Mouse (Mus musculus) kidney, embryonic 15.5 days (tissue): ENCODE results near the gene Taf13. TPM values are rescaled to one million over a fixed set of nuclear protein-coding genes. Genes with fewer than 3 reads are reported as not detected.

Source experiments
- ATAC-seq: fragments of 200-750 bp; cut with Nextera tagmentation; replicated peaks from 2 replicates; pipeline ENCODE4 v1.8.0; 2017; ENCODE audit warnings: moderate TSS enrichment; ENCODE audit not compliant: low FRiP score
- H3K27ac ChIP-seq: fragments of 300-500 bp; sonication (generic); 2 replicates; pipeline ENCODE4 v1.5.1; 2015; ENCODE audit warnings: mild to moderate bottlenecking, inconsistent platforms
- H3K27me3 ChIP-seq: fragments of 300-500 bp; sonication (generic); 2 replicates; pipeline ENCODE4 v1.6.1; 2015; ENCODE audit warnings: inconsistent platforms
- H3K36me3 ChIP-seq: fragments of 300-500 bp; sonication (generic); 2 replicates; pipeline ENCODE4 v1.6.1; 2015; ENCODE audit warnings: inconsistent platforms
- H3K4me1 ChIP-seq: fragments of 300-500 bp; sonication (generic); 2 replicates; pipeline ENCODE4 v1.6.1; 2015; ENCODE audit warnings: inconsistent platforms
- H3K4me2 ChIP-seq: fragments of 300-500 bp; sonication (generic); 2 replicates; pipeline ENCODE4 v1.6.1; 2015; ENCODE audit warnings: moderate library complexity, mild to moderate bottlenecking, inconsistent platforms
- H3K4me3 ChIP-seq: fragments of 300-500 bp; sonication (generic); replicated peaks from 2 replicates; pipeline ENCODE4 v1.5.1; 2015; ENCODE audit warnings: mild to moderate bottlenecking, inconsistent platforms
- H3K9ac ChIP-seq: fragments of 300-500 bp; sonication (generic); 2 replicates; pipeline ENCODE4 v1.6.1; 2015; ENCODE audit warnings: mild to moderate bottlenecking, inconsistent platforms
- H3K9me3 ChIP-seq: fragments of 300-500 bp; sonication (generic); replicated peaks from 2 replicates; pipeline ENCODE4 v1.6.1; 2016; ENCODE audit warnings: inconsistent platforms
- WGBS: fragments of 180-500 bp; shearing (Covaris S2); methylation state at CpG from one replicate; pipeline ENCODE4 v1.1.7; 2015; ENCODE audit warnings: mixed read lengths; 5-methylcytosine and 5-hydroxymethylcytosine counted together
- polyA plus RNA-seq: library from polyadenylated mRNA; unstranded; fragments of >200 nt; fragmentation: Nextera tagmentation; extraction: Ambion mirVana; gene quantifications from 2 replicates; pipeline ENCODE4 v1.2.1, GENCODE M21; 2015

Taf13 gene
- 34.2 and 42.9 TPM in 2 replicates for polyA plus RNA-seq

DNA sequence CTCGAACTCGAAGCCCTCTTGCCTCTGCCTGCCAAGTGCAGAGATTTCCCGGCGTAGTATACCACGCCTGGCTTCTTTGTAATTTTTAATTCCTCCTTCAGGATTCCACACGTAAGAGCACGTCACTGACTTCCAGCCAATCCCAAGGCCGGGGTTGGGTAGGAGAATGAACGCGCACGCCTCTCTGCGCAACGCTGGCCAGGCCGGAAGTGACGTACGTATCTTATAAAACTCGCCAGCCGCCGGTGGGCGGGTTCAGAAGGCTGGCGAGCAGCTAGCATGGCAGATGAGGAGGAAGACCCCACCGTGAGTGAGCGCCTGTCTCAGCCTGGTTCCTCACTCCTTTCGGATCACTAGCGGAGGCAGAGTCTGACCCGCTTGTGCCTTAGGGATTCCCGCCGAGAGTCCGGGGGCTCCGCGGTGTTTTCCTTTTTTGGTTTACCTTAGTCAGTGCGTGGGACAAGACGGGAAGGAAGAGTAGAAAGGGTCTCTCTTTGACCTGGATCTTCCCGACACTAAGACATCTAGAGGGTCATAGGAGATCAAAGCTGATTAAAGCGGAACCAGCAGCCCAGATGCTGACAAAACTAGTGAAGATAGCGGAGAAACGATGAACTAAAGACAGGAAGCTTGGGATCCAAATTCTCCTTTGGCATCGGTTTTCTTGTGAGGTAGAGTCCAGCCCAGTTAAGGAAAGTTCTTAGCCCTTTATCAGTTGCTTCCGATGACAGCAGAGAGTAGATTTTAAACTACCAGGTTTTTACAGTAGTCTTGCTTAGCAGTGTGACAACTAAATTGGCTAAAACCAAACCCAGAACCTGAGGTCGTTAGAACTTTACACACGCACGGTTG lies at the start of gene Taf13:
Gene Taf13, plus strand, starts transcription at position 256 of the 852 bp plus-strand sequence.
- H3K27ac ChIP-seq: peak within 1 kb of the TSS; percentile 71
- under 1% methylated on average over 42 of the region's 42 CpGs for WGBS

DNA sequence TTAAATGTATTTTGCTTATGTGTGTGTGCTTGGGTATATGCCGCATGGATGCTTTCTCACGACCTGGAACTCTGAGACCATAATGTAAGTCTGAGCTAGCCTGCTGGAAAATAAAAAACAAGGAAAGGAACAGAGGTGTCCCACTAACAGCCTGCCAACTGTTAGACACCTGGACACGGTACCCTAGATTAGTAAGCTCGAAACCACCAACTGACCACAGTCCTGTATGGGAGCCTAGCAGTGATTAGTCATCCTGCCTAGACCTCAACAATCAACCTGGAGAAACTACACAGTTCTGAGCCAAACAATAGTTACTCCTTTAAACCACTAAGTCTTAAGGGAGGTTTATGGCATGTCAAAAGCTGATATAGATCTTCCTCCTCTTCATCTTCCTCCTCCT lies 48.1 kb upstream of the Taf13 start:
- Histone ChIP-seq H3K9me3 (no peaks in the 10 kb centered on the region), H3K27me3 (0 out of 2 replicates have a peak, but pooled peaks cover 5% of the 10 kb centered on the region), H3K4me1 (no peaks in the 10 kb centered on the region), H3K4me2 (no peak overlapping the region), H3K4me3 (no peak overlapping the region), H3K9ac (no peak overlapping the region), H3K27ac (no peak overlapping the region), H3K36me3 (no peaks in the 10 kb centered on the region)
- WGBS: 88% methylated on average over 4 of the region's 4 CpGs
- ATAC-seq: no peak

More for the DNA sequence above, at the start of gene Taf13:
- Histone ChIP-seq H3K36me3 (0 out of 2 replicates have a peak, but pooled peaks cover 3% of the 10 kb centered on the region), H3K9me3 (no peaks in the 10 kb centered on the region), H3K9ac (peak within 1 kb of the TSS; percentile 75), H3K4me2 (peak within 1 kb of the TSS; percentile 72), H3K27me3 (no peaks in the 10 kb centered on the region), H3K4me1 (peaks cover 14% of the 10 kb centered on the region), H3K4me3 (peak within 1 kb of the TSS; percentile 71)
- peak; percentile 99 for ATAC-seq

DNA sequence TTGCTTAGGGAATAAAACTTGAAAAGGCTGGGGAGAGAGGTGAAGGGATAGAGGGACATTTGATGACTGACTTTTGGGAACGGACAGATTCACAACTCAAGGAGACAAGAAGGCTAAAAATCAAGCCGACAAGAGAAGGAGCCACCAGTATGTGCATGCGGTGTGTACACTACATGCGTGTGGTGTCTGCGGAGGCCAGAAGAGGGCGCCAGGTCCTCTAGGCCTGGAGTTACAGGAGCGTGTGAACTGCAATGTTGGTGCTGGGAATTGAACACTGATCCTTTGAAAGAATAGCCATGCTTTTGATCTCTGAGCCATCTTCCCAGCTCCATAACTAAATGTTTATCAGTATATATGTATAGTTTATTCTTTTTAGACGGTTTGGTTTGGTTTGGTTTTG lies 43.0 kb upstream of the Taf13 start:
- 93% methylated on average over 8 of the region's 8 CpGs for WGBS
- H3K27ac ChIP-seq: no peak overlapping the region
- no peak overlapping the region for H3K9ac ChIP-seq

DNA sequence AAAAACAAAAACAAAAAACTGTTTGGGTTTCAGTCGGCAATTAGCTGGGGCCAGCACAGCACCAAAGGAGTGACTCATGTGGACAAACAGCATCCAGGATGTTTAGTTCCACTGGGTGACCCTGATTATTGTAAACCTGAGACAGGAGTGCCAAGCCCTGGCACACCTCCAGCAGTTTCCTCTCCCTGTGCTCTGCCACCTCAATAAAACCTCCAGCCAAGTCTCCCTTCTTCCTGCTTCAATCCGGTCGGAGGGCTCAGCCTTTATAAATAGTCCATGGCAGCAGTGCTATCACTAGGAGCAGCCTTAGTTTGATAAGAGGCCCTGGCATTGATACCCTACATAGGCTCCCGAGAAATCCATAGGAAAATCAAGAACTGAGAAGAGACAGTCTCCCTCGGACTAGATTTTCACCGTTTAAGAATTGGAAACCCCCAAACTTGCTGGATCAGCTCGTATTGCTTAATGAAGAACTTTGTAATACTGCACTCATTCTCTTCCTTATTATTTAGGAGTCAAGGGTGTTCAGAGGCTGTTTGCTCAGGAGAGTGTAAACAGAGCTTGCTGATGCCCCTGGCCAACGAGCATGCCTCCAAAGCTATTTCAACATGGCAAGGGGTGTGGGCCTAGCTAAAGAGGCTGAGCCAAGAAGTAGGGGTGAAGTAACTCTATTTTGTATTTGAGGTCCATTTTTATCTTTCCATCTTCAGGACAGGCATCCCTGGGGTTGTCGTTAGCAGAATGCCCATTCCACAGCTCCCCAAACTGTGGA lies 38.2 kb upstream of the Taf13 start:
- ATAC-seq: no peak
- Histone ChIP-seq H3K9ac (no peak overlapping the region), H3K9me3 (no peaks in the 10 kb centered on the region), H3K36me3 (no peaks in the 10 kb centered on the region), H3K27me3 (peaks cover 36% of the 10 kb centered on the region), H3K4me1 (peaks cover 15% of the 10 kb centered on the region), H3K4me2 (no peak overlapping the region), H3K27ac (no peak overlapping the region), H3K4me3 (no peak overlapping the region)
- WGBS: 68% methylated on average over 9 of the region's 9 CpGs

More for the DNA sequence above, 43.0 kb upstream of the Taf13 start:
- H3K4me2 ChIP-seq: no peak overlapping the region
- 0 out of 2 replicates have a peak, but pooled peaks cover 3% of the 10 kb centered on the region for H3K27me3 ChIP-seq
- no peaks in the 10 kb centered on the region for H3K4me1 ChIP-seq
- no peaks in the 10 kb centered on the region for H3K36me3 ChIP-seq
- no peak for ATAC-seq
- H3K4me3 ChIP-seq: no peak overlapping the region
- H3K9me3 ChIP-seq: no peaks in the 10 kb centered on the region

DNA sequence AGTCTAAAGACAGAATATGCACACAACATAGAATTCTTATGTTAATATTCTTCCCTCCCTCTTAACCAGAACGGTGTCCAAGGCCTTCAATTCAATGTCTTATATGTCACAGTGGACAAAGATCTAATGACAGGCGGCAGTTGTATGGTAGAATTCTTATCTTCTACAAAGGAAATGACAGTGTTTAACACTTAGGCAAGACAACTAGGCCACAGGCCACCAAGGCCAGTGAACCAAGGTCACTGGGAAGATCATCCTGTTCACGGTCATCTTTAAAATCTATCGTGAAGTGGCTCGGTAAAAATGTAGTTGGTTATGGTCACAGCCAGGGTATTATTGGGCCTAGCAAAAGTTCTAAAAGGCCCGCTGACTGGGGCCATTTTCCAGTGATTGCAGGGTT lies 37.5 kb upstream of the Taf13 start, which contains the start of gene 1700013F07Rik:
Gene 1700013F07Rik, plus strand, starts transcription at position 200 of the 400 bp plus-strand sequence.
- Histone ChIP-seq H3K9me3 (no peaks in the 10 kb centered on the region), H3K27ac (no peak within 1 kb of the TSS), H3K36me3 (no peaks in the 10 kb centered on the region), H3K4me2 (no peak within 1 kb of the TSS), H3K4me3 (no peak within 1 kb of the TSS), H3K9ac (no peak within 1 kb of the TSS), H3K4me1 (peaks cover 15% of the 10 kb centered on the region), H3K27me3 (peaks cover 39% of the 10 kb centered on the region)
- 87% methylated on average over 6 of the region's 6 CpGs for WGBS
- ATAC-seq: no peak

DNA sequence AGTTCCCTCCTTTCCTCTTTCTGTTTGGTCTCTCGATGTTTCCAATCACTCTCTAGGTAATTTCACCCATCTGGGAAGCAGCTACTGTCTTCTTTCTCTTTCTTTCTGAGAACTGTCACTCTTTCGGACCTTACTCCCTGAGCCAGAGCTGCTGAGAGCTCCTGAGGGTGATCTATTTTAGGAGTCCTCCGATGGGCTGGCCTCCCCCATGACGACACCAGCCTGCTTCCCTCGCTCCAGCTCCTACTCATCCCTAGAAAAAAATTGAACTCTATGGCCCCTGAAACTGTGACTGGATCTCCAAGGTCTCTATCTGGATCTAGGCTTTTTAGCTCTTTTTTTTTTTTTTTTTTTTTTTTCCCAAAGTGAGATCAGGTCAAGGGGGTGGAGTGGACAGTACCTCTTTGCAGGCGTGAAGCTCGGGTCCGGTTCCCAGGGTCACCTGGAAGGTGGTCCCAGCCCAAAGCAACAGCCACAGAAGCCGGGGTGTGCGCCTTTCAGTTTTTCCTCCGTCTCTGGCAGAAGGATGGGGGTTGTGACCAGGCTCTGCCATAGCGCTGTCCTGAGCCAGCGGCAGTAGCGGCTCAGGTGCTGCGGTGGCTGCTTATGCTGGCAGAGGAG lies 35.5 kb upstream of the Taf13 start:
- no peaks in the 10 kb centered on the region for H3K36me3 ChIP-seq
- H3K9me3 ChIP-seq: no peaks in the 10 kb centered on the region
- H3K4me2 ChIP-seq: peak overlapping the region; percentile 77
- 12% methylated on average over 14 of the region's 15 CpGs for WGBS
- peaks cover 39% of the 10 kb centered on the region for H3K27me3 ChIP-seq
- peaks cover 15% of the 10 kb centered on the region for H3K4me1 ChIP-seq
- H3K9ac ChIP-seq: no peak overlapping the region
- no peak; the same call in 1 of the 2 replicates for ATAC-seq
- H3K27ac ChIP-seq: no peak overlapping the region
- H3K4me3 ChIP-seq: peak overlapping the region; percentile 46

DNA sequence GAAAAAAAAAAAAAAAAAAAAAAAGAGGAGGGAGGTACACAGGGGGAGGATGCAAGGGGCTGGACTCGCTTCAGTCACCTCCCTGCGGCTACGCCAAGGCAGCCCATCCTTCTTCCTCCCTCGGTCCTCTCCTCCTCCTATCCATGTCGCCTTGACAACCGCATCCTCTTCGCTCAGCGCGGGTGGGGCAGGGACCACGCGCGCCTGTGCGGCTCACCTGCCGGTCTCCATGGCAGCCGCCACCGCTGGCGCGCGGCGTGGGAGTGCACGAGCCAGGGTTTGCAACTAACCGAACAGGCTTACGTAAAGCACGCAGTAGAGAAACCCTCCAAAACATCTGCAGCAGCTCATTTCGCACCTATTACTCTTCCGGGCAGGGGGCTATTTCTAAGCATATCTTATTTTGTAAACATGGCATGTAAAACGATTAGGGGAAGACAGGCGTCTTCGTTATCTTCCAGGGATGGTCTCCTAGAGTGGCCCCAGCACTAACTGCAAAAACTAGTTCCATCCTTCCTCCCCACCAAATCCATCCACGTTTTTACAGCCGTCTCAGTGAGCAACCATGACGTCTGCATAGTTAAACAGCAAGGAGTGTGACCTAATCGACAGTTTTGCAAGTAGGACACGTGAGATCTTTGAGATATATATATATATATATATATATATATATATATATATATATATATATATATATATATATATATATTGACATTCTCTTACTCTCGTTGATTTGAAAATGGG lies 34.8 kb upstream of the Taf13 start, which contains the start of gene 5330417C22Rik:
Gene 5330417C22Rik, minus strand, starts transcription at position 20 of the 744 bp plus-strand sequence.
- under 1% methylated on average over 34 of the region's 35 CpGs for WGBS
- Histone ChIP-seq H3K9ac (no peak within 1 kb of the TSS), H3K27ac (no peak within 1 kb of the TSS)

DNA sequence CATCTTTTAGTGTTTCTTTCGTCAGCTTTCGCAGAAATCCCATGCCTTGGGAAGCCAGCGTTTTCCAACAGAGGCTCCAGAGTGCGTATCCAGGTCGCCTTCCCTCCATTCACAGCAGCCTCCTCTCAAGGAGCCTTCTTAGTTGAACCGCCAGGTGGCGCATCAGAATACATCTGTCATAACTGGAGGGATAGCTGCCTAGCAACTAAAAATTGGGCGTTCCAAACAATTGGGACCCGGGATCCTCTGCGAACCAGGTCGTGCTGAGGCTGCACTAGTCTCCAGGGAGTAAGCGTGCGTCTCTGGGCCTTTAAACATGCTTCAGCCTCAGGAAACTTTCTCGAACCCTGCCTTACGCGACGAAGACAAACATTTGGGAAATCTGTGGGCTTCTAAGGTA lies 34.2 kb upstream of the Taf13 start:
- Histone ChIP-seq H3K9me3 (no peaks in the 10 kb centered on the region), H3K9ac (no peak overlapping the region), H3K4me2 (peak overlapping the region; percentile 77), H3K36me3 (no peaks in the 10 kb centered on the region), H3K4me1 (peaks cover 15% of the 10 kb centered on the region), H3K27me3 (peaks cover 39% of the 10 kb centered on the region), H3K4me3 (peak overlapping the region; percentile 28), H3K27ac (no peak overlapping the region)
- peak; percentile 53 for ATAC-seq
- 6% methylated on average over 17 of the region's 17 CpGs for WGBS

More for the DNA sequence above, 34.8 kb upstream of the Taf13 start, which contains the start of gene 5330417C22Rik:
- ATAC-seq: peak; percentile 70; the same call in 1 of the 2 replicates
- peak within 1 kb of the TSS; percentile 46 for H3K4me3 ChIP-seq
- H3K36me3 ChIP-seq: no peaks in the 10 kb centered on the region
- peaks cover 39% of the 10 kb centered on the region for H3K27me3 ChIP-seq
- no peaks in the 10 kb centered on the region for H3K9me3 ChIP-seq
- H3K4me1 ChIP-seq: peaks cover 15% of the 10 kb centered on the region
- peak within 1 kb of the TSS; percentile 77 for H3K4me2 ChIP-seq

DNA sequence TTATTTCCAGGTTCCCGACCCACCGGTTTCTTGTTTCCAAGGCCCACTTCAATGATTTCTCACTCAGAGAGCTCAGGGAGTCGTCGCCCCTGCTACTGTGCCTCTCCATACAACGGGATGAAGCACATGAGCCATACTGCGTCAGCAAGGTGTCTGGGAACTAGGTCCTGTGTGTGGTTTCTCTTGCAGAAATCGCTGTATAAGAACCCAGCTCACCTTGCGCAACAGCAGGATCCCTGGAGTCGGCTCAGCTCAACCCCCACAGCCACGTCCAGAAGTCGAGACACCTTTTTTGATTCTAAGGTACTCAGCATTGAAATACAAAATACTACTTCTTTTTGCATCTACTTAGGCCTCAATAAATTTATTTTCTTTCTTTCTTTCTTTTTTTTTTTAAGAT lies 29.2 kb upstream of the Taf13 start:
- Histone ChIP-seq H3K27ac (no peak overlapping the region), H3K27me3 (peaks cover 10% of the 10 kb centered on the region; the same call in 1 of the 2 replicates), H3K4me1 (0 out of 2 replicates have a peak, but pooled peaks cover 4% of the 10 kb centered on the region), H3K4me2 (no peak overlapping the region), H3K9ac (no peak overlapping the region), H3K36me3 (no peaks in the 10 kb centered on the region), H3K4me3 (no peak overlapping the region), H3K9me3 (no peaks in the 10 kb centered on the region)
- no peak for ATAC-seq
- 82% methylated on average over 11 of the region's 11 CpGs for WGBS

DNA sequence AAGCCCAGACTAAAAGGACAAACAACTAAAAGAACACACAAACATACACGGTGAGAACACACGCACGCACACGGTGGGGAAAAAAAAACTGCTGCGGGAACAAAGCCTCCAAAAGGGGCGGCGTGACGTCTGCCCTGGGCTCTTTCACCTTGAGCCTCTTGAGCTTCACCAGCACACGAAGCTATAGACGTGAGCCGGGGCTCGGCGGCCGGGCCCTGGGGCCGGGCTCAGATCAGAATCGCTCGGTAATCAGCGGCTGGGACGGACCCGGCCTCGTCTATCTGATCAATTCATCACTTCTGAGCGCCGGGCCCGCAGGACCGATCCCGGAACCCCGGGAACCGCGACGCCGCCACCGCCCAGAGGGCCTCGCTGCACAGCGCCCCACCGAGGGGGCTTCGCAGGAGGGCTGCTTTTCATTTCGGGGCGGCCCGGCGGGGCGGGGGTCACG lies 17.4 kb upstream of the Taf13 start:
- peak overlapping the region; percentile 84 for H3K4me2 ChIP-seq
- peak overlapping the region; percentile 98 for H3K9ac ChIP-seq
- H3K36me3 ChIP-seq: peaks cover 25% of the 10 kb centered on the region
- H3K9me3 ChIP-seq: no peaks in the 10 kb centered on the region
- H3K4me1 ChIP-seq: peaks cover 4% of the 10 kb centered on the region; the same call in 1 of the 2 replicates
- peak overlapping the region; percentile 87 for H3K27ac ChIP-seq
- peak overlapping the region; percentile 90 for H3K4me3 ChIP-seq
- H3K27me3 ChIP-seq: no peaks in the 10 kb centered on the region
- under 1% methylated on average over 42 of the region's 42 CpGs for WGBS
- ATAC-seq: peak; percentile 76
